Mouse (Mus musculus) c-Kit-negative CD71-positive TER-119-positive erythroid progenitor cells, embryonic 14.5 days (primary cell): ENCODE measurements around the gene Zfp800.
A peak's percentile ranks its signal among the peaks of the same experiment; 100 is the strongest.

ENCODE experiments used
- DNase-seq: peaks from one replicate; pipeline ENCODE4 v3.0.0-alpha.2; 2013; ENCODE audit warnings: low read depth, low spot score

Gene Zfp800

DNA sequence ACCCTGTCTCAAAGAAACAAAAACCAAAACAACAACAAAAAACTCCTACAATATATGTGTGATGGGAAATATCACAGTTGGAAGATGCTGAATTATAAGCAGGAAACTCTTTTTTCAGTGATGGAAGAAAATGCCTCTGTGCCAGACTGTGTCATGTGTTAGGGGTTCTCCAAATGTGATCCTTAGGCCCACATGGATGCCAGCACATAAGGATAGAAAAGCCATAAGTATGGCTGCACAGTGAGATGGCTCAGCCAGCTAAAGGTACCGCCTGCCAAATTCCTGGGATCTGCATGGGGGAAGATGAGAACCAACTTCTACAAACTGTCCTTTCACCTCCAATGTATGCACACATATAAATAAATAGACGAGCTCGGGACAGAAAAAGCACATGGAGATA is 82.6 kb downstream of the Zfp800 start:
- no peak for DNase-seq

GRCm38 (mm10) chr6:28312067-28312466 is 85.7 kb downstream of the Zfp800 start:
- DNase-seq, result no peak

DNA sequence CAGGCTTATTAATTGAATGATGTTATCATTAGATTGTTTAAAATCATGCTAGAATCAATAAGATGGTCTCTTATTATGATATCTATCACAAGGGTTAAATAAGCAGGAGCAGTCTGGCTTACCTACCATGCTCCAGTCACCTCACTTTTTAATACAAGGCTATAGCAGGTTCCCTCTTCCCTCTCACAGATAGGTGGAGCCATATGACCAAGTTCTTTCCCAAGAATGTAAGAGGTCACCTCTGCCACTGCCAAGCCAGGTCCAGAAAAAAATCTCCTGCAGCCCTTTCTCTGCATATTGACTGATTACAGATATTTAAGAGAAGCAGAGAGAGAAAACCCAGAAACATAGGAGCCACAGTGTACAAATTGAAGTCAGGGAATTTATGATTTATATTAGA is 88.1 kb downstream of the Zfp800 start:
- no peak for DNase-seq

GRCm38 (mm10) chr6:28308929-28309328 is 88.9 kb downstream of the Zfp800 start:
- no peak for DNase-seq

- DNase-seq, result no peak
These were observed 91.1 kb downstream of the Zfp800 start for GRCm38 (mm10) chr6:28306702-28307101.

DNA sequence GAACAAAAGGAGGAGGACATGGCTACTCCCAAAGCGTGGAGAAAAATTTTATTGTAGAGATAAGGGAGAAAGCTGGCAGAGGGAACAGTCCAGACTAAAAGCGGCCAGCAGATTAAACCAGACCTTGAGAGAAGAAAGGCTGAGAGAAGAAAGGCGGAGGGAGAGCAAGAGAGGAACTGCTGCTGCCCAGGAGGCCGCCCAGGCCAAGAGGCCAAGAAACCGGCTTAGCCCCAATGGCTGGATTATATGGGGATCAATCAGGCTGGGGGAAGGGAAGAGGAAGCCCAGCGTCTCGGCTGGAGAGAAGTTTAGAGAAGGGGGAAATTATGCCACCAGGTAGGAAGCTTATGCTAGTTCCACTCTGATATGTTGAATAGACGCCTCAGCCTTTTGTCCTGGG is 101.5 kb downstream of the Zfp800 start:
- no peak for DNase-seq

DNA sequence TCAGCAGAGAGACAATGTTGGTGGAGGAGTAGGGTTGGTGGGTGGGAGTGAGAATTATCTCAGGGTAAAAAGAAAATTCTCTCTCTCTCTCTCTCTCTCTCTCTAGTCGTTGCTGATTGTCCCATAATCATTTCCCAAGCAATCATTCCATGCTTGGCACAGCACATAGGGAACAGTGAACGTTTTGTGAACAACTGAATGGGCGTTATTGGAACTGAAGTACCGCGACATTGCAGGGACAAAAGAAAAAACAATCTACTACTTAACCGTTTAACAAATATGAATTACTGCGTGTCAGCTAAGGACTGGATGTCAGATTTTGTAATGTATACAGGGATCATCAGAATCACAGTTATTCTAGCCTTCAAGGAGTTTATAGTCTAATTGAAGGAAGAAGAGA is 102.2 kb downstream of the Zfp800 start:
- no peak for DNase-seq

GRCm38 (mm10) chr6:28292810-28293209 is 105.0 kb downstream of the Zfp800 start:
- DNase-seq, result no peak

DNA sequence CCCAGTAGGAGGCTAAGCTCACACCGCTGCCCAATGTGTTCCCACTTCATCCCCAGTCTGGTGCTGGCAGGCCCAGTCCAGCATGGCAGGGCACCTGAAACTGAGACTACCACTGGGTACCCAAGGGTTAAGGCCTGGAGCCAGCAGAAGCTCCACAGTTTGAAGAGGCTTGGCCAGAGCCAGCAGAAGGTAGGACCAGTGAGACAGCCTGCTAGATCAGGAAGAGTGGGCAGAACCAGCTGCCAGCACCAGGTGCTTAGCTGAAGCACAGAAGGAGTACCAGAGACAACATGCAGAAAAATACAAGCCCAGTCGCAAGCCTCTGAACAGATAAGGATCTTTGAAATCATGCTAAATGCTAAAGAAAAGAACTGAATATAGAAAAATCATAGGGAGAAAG is 117.9 kb downstream of the Zfp800 start:
- DNase-seq, result no peak

GRCm38 (mm10) chr6:28262198-28262621 is 135.6 kb downstream of the Zfp800 start:
- DNase-seq, result peak; percentile 39

DNA sequence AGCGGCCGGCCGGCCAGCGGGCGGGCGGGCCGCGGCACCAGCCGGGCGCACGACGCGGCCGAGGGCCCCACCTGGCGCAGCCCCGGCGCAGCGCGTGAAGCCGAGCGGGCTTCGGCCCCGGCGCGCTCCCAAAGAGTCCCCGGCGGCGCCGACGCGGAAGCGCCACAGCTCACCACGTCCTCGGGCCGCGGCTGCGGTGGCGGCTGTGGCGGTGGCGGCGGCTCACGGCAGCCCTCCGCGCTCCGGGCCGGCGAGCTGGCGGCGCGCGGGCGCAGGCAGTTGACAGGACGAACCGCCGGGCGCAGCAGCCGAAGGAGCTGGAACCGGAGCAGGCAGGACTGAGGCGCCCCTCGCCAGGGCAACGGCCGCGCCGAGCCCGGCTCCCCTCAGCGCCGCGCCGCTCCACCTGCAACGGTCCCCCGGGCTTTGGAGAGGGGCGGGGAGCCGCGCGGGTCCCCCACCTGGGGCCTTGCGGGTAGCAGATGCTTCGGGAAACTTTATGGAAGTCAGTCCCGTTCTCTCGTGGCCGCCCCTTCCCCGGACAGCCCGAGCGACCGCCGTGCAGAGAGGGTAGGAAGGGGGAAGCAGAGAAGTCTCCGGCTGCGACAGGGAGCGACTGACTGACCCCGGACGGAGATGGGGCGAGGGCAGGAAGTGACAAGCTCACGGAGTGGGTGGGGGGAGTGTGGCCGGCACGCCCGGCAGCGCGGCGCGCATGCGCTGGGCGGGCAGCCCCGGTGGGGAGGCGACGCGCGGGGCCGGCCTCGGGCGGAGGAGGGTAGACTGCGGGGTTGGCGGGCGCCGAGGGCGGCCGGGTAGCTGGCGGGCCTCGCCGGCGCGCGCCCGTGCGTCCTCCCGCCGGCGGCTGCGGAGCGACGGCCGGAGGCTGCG is 136.3 kb downstream of the Zfp800 start:
- peak; percentile 65 for DNase-seq

GRCm38 (mm10) chr6:28260425-28261191 is 137.2 kb downstream of the Zfp800 start:
- peak; percentile 49 for DNase-seq

DNA sequence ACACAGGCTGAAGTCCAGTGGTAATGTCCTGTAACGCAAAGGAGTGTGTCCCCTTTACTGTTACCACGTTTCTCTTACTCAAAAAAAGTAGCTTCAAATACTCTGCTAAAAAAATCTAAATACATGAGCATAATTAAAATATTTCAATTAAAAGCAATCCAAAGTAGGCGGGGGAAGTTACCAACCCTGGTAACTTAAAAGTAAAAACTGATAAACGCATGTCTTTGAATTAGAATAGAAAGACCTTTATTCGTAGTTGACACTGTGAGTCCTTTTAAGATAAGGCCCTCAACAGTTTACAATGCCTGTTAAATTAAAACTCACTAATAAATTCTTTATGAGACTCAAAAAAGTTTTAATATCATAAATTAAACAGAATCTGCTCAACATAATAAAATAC is 138.1 kb downstream of the Zfp800 start:
- DNase-seq, result peak; percentile 12

- DNase-seq, result no peak
These were observed 139.4 kb downstream of the Zfp800 start for GRCm38 (mm10) chr6:28258440-28258839.

DNA sequence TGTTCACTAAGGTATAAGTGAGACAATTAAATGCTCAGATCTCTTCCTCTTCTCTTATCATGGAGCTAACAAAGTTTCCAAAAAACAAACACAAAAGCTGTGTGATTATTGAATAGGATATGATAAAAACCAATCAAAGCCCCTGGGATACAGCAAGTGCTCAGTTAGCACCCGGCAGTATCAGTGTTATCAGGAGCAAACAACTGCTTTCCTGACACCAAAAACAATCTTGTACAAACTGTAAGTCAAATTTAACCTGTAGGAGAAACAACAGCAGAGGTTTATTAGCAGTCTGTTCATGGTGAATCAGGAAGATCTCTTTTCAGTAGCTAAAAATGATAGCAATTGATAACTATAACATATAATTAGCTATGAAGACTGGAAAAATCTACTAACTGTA is 140.0 kb downstream of the Zfp800 start:
- no peak for DNase-seq

DNA sequence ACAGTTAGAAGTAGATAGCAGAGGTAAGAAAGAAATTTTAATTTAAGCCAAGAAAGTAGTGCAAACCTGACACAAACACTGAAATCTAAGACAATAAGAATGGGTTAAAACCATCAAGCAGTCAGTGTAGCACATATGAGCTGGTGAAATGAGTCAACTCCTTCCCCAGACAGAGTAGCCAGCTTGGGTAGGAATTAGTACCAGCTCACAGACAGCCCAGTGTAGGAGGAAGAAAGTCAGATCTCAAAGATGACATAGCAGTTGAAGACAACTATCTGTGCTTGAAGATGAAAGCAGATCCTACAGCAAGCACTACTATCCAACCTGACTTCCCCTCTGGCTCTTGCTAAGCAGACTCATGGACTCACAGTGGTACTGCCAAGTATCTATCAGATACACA is 145.0 kb downstream of the Zfp800 start:
- no peak for DNase-seq

DNA sequence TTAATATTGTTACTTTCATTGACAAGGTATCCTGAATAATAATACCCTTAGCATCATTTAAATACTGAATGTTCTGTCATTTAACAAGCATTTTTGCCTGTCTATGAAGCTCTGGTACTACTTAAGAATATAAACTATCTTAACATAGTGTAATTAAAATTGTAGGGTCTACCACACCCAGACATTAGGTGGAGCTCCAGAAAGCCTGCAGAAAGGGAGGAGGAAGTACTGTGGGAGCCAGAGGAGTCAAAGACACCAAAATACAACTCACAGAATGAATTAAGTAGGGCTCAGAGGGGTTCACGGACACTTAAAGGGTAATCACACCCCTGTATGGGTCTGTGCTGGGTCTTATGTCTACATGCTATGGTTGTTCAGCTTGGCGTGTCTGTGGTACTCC is 149.6 kb downstream of the Zfp800 start:
- no peak for DNase-seq

DNA sequence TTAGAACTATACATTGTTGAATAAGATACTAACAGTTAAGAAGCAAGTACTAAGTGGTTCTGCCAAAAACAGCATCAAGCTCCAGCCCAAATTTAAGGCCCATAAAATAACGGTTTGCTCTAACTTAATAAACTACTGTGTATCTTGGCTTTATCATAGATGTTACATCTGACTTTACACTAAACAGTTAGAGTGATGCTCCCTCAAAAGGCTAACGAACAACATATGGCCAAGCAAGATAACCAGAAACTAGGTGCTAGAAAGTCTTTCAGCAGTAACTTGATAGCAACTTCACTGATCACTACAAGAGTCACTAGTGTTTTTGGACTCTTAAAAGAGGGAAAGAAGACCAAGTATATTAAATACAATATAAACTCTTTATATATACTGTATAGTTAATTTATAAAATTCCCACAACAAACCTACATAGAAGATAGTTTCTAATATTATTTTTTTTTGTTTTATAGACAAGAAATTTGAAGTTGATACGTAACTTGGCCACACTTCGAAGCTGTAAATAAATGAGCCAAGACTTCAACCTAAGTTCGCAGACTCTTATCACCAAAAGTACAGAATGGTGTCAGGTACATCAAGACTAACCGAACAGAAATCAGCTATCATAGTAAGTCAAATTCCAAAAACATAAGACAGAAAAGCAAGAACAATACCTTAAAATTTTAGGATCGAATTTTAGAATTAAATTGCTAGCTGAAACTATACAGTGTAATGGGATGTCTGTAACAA is 165.0 kb downstream of the Zfp800 start:
- peak; percentile 82 for DNase-seq

DNA sequence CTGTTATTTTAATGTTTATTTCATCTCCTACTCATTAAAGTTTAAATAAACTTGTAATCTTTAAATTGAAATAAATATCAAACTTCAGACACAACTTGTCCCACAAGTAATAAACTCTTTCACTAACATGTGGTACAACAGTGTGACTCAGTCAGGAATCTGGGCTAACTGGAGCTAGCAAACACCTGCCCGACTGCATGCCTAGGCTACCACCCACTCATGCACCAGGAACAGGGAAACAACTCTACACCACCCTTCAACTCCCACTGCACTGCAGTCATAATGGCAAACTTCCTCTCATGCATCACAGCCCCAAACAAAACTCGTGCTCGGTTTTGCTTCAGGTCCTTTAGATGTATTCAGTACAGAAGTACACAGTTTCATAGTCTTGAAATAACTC is 169.7 kb downstream of the Zfp800 start:
- no peak for DNase-seq

- no peak for DNase-seq
These were observed 176.8 kb downstream of the Zfp800 start for GRCm38 (mm10) chr6:28221017-28221416.

GRCm38 (mm10) chr6:28218386-28218785 is 179.4 kb downstream of the Zfp800 start:
- no peak for DNase-seq
